In the genomic region with DNA sequence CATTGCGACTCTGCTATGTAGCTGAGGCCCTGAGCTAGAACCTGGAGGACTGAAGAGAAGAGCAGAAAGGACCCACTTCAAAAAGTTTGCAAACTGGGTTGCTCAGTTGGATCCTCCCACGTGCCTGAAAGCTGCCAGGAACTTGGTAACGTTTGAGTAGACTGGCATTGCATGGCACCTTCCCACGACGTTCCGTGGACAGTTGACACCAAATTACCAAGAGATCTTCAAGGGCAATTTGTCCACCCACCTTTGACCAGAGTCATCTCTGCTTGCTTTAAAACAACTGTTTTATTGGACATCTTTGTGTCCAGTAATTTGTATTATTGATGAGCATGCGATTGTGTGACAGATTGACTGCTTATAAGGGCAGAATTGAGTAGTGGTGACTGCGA, we compare ENCODE assay signal across 8 mouse cellular contexts. TPM values are rescaled to one million over a fixed set of nuclear protein-coding genes. Genes with fewer than 3 reads are reported as not detected.
A peak's percentile ranks its signal among the peaks of the same experiment; 100 is the strongest.
DNase-seq lines count a peak whose midpoint lies in the region; ATAC-seq and TF ChIP-seq lines count a peak whose summit lies in the region.

A gene (minus strand): TSS at position 96 of the 395 bp plus-strand sequence.

- peaks cover 31% of the 10 kb centered on the region for H3K27me3 ChIP-seq in lung, embryonic 15.5 days
- peaks cover 22% of the 10 kb centered on the region for H3K27me3 ChIP-seq in intestine, embryonic 16.5 days (replicated peaks; ENCODE audit: control insufficient read depth, insufficient read depth, low read length)
- 0 out of 2 replicates have a peak, but pooled peaks cover 7% of the 10 kb centered on the region for H3K27me3 ChIP-seq in neural tube, embryonic 14.5 days (ENCODE audit: control insufficient read depth, insufficient read depth, low read length)

- no peaks in the 10 kb centered on the region for H3K9me3 ChIP-seq in lung, embryonic 15.5 days
- H3K9me3 ChIP-seq in intestine, embryonic 16.5 days (ENCODE audit: control insufficient read depth, low read length) = no peaks in the 10 kb centered on the region
- no peaks in the 10 kb centered on the region for H3K9me3 ChIP-seq in neural tube, embryonic 14.5 days (ENCODE audit: control insufficient read depth, low read length)

- TF ChIP-seq CTCF in embryonic fibroblast, embryonic 13.5 days (IDR thresholded peaks at IDR 0.05; ENCODE audit: borderline replicate concordance, insufficient read depth, low read length) = no peak

- TF ChIP-seq POLR2A in embryonic fibroblast, embryonic 13.5 days (IDR thresholded peaks at IDR 0.05; ENCODE audit: low read depth, low read length) = no peak

- ATAC-seq in lung, embryonic 15.5 days (ENCODE audit: borderline replicate concordance, extremely low read depth, low FRiP score, low TSS enrichment) = no peak
- no peak for ATAC-seq in intestine, embryonic 16.5 days
- no peak for ATAC-seq in neural tube, embryonic 14.5 days (ENCODE audit: low read depth)

- no peaks in the 10 kb centered on the region for H3K36me3 ChIP-seq in lung, embryonic 15.5 days
- H3K36me3 ChIP-seq in intestine, embryonic 16.5 days (ENCODE audit: control insufficient read depth, insufficient read depth, low read length) = no peaks in the 10 kb centered on the region
- no peaks in the 10 kb centered on the region for H3K36me3 ChIP-seq in neural tube, embryonic 14.5 days (ENCODE audit: control insufficient read depth, insufficient read depth, low read length)

- no peak for DNase-seq in lung, postnatal 4 days
- DNase-seq in adrenal gland, postnatal 25 days = no peak
- DNase-seq in cerebellum, postnatal 4 days (ENCODE audit: low spot score in 2 of 2) = no peak
- no peak for DNase-seq in embryo, embryonic 10.5 days (ENCODE audit: low spot score)

- 53% methylated on average over 8 of the region's 8 CpGs for WGBS in lung, embryonic 15.5 days
- WGBS in intestine, embryonic 16.5 days = 55% methylated on average over 8 of the region's 8 CpGs
- 47% methylated on average over 8 of the region's 8 CpGs for WGBS in neural tube, embryonic 14.5 days

- H3K4me3 ChIP-seq in lung, embryonic 15.5 days = peak within 1 kb of the TSS; percentile 51
- peak within 1 kb of the TSS; percentile 48 for H3K4me3 ChIP-seq in embryonic fibroblast, embryonic 13.5 days (ENCODE audit: insufficient read depth, low read length)
- H3K4me3 ChIP-seq in intestine, embryonic 16.5 days (ENCODE audit: low read length) = peak within 1 kb of the TSS; percentile 55
- peak within 1 kb of the TSS; percentile 64 for H3K4me3 ChIP-seq in neural tube, embryonic 14.5 days (ENCODE audit: low read depth, low read length)

- H3K9ac ChIP-seq in lung, embryonic 15.5 days = peak within 1 kb of the TSS; percentile 38
- peak within 1 kb of the TSS; percentile 50 for H3K9ac ChIP-seq in intestine, embryonic 16.5 days (ENCODE audit: low read depth, low read length)
- H3K9ac ChIP-seq in neural tube, embryonic 14.5 days (replicated peaks; ENCODE audit: low read depth, low read length) = peak within 1 kb of the TSS; percentile 76

- H3K4me2 ChIP-seq in lung, embryonic 15.5 days = peak within 1 kb of the TSS; percentile 99
- peak within 1 kb of the TSS; percentile 92 for H3K4me2 ChIP-seq in intestine, embryonic 16.5 days (ENCODE audit: low read depth, low read length)
- peak within 1 kb of the TSS; percentile 95 for H3K4me2 ChIP-seq in neural tube, embryonic 14.5 days (ENCODE audit: low read depth, low read length)

- H3K4me1 ChIP-seq in lung, embryonic 15.5 days = peaks cover 5% of the 10 kb centered on the region
- H3K4me1 ChIP-seq in embryonic fibroblast, embryonic 13.5 days (ENCODE audit: control insufficient read depth, insufficient read depth, low read length) = no peaks in the 10 kb centered on the region; the same call in 1 of the 2 replicates
- H3K4me1 ChIP-seq in intestine, embryonic 16.5 days (ENCODE audit: control insufficient read depth, insufficient read depth, low read length) = peaks cover 4% of the 10 kb centered on the region; the same call in 1 of the 2 replicates
- H3K4me1 ChIP-seq in neural tube, embryonic 14.5 days (ENCODE audit: control insufficient read depth, insufficient read depth, low read length) = peaks cover 6% of the 10 kb centered on the region; the same call in 1 of the 2 replicates

- no peak within 1 kb of the TSS for H3K27ac ChIP-seq in lung, embryonic 15.5 days
- no peak within 1 kb of the TSS for H3K27ac ChIP-seq in embryonic fibroblast, embryonic 13.5 days (ENCODE audit: insufficient read depth, low read length)
- no peak within 1 kb of the TSS for H3K27ac ChIP-seq in intestine, embryonic 16.5 days (ENCODE audit: low read length)
- H3K27ac ChIP-seq in neural tube, embryonic 14.5 days (ENCODE audit: low read depth, low read length) = no peak within 1 kb of the TSS

RNA-seq across cellular contexts. Expression of the gene that starts here (rescaled TPM):
- polyA plus RNA-seq in lung, embryonic 15.5 days (2015; fragmentation: Nextera tagmentation; extraction: Ambion mirVana) = 2.7 and 2.9 TPM in 2 replicates
- 0.20 and 0.21 TPM in 2 replicates for polyA plus RNA-seq in embryonic fibroblast, embryonic 13.5 days (2011; ENCODE audit: insufficient read length, low read depth, missing spikeins)
- 0.33 and 0.49 TPM in 2 replicates for polyA plus RNA-seq in intestine, embryonic 16.5 days (2015; fragmentation: Nextera tagmentation; extraction: Ambion mirVana)
- polyA plus RNA-seq in neural tube, embryonic 14.5 days (2014; fragmentation: Nextera tagmentation; extraction: Ambion mirVana) = 2.2 and 4.3 TPM in 2 replicates
- 0.55 and 0.67 TPM in 2 replicates for total RNA-seq in adrenal gland, postnatal 25 days (2021)
